Comparison of ENCODE assay signal across 31 mouse cellular contexts in the genomic region with DNA sequence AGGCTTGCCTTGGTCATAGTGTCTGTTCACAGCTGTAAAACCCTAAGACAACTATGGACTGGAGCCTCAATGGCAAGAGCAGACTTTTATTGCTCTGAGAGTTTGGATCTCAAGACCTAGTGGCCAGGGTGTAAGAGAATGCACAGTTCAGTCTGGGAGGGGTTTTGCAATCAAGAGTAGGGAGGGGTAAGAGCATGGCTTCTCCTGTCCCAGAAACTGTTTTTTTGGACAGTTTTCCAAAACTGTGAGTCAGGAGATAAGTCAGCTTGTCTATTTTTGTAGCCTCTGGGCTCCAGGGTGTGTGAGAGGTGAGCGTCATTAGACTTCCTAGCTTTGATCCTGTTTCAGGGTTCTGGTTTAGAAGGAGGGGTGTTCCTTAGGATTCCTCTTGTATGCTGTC. TPM values are rescaled to one million over a fixed set of nuclear protein-coding genes. Genes with fewer than 3 reads are reported as not detected.
DNase-seq lines count a peak whose midpoint lies in the region; ATAC-seq and TF ChIP-seq lines count a peak whose summit lies in the region.
"Had no signal": no experiment of that assay in that cellular context is flagged by ENCODE, and none has a peak within 500 bp of the region (broad histone marks: within the 10 kb centered on the region; RNA-seq: fewer than 3 reads in every experiment).

No protein-coding gene starts in this region.

- no peak overlapping the region for H3K27ac ChIP-seq in hindbrain, embryonic 14.5 days
- H3K27ac ChIP-seq: embryonic facial prominence, embryonic 12.5 days; forebrain, embryonic 12.5 days; kidney, embryonic 15.5 days; limb, embryonic 13.5 days; midbrain, embryonic 12.5 days; stomach, postnatal 0 days had no signal

- TF ChIP-seq CTCF in C2C12 (IDR thresholded peaks at IDR 0.05; ENCODE audit: control insufficient read depth, insufficient read depth, insufficient read length) = no peak

- H3K27me3 ChIP-seq in C2C12 (ENCODE audit: control insufficient read depth, insufficient read depth, insufficient read length) = no peaks in the 10 kb centered on the region
- H3K27me3 ChIP-seq in hindbrain, embryonic 14.5 days (ENCODE audit: control insufficient read depth, insufficient read depth, low read length) = no peaks in the 10 kb centered on the region
- H3K27me3 ChIP-seq: embryonic facial prominence, embryonic 12.5 days; forebrain, embryonic 12.5 days; kidney, embryonic 15.5 days; limb, embryonic 13.5 days; midbrain, embryonic 12.5 days had no signal

- H3ac ChIP-seq in C2C12 (ENCODE audit: control insufficient read depth, insufficient read length, low read depth) = no peak overlapping the region

- H3K79me3 ChIP-seq in C2C12 (ENCODE audit: low read depth) = peaks cover 21% of the 10 kb centered on the region

- peak; percentile 14 to 25 for DNase-seq in heart, adult 18-20 months
- DNase-seq in heart, postnatal 4 days = no peak
- DNase-seq in brain, adult 2 months (ENCODE audit: low read depth, low spot score) = peak; percentile 22
- peak; percentile 37 for DNase-seq in skeletal muscle tissue, adult 2 months (ENCODE audit: low read depth, low spot score)
- no peak for DNase-seq in hindbrain, embryonic 14.5 days (ENCODE audit: low spot score)
- DNase-seq in urinary bladder, postnatal 4 days (ENCODE audit: low spot score in 2 of 2) = no peak
- DNase-seq: adrenal gland, postnatal 10 days; cerebellum, adult 11-12 months; cerebellum, postnatal 14 days; heart, postnatal 10 days; kidney, adult 11 months; kidney, postnatal 36 days; layer of hippocampus, postnatal 36 days; lung, embryonic 14.5 days had no signal

- no peak for ATAC-seq in hindbrain, embryonic 14.5 days (ENCODE audit: low FRiP score)

- H3K36me3 ChIP-seq in C2C12 (ENCODE audit: control insufficient read depth, insufficient read depth) = no peaks in the 10 kb centered on the region
- no peaks in the 10 kb centered on the region for H3K36me3 ChIP-seq in hindbrain, embryonic 14.5 days (replicated peaks; ENCODE audit: control insufficient read depth, insufficient read depth)
- H3K36me3 ChIP-seq: embryonic facial prominence, embryonic 12.5 days; forebrain, embryonic 12.5 days; heart, embryonic 12.5 days; kidney, embryonic 15.5 days; limb, embryonic 13.5 days; midbrain, embryonic 12.5 days had no signal

- no peak overlapping the region for H3K4me2 ChIP-seq in hindbrain, embryonic 14.5 days (replicated peaks)
- H3K4me2 ChIP-seq: embryonic facial prominence, embryonic 12.5 days; forebrain, embryonic 12.5 days; heart, embryonic 12.5 days; kidney, embryonic 15.5 days; limb, embryonic 13.5 days; lung, embryonic 14.5 days; midbrain, embryonic 12.5 days had no signal

- peaks cover 26% of the 10 kb centered on the region for H3K79me2 ChIP-seq in C2C12 (ENCODE audit: control insufficient read depth, insufficient read depth)

- peaks cover 13% of the 10 kb centered on the region for H3K4me1 ChIP-seq in hindbrain, embryonic 14.5 days (replicated peaks; ENCODE audit: control insufficient read depth, insufficient read depth, low read length)
- H3K4me1 ChIP-seq: embryonic facial prominence, embryonic 12.5 days had no signal

- no peak overlapping the region for H3K4me3 ChIP-seq in C2C12 (ENCODE audit: insufficient read depth, poor library complexity, severe bottlenecking)
- no peak overlapping the region for H3K4me3 ChIP-seq in hindbrain, embryonic 14.5 days (replicated peaks; ENCODE audit: low read length)
- H3K4me3 ChIP-seq: embryonic facial prominence, embryonic 12.5 days; erythroblast, embryonic 14.5 days; forebrain, embryonic 12.5 days; heart, embryonic 12.5 days; kidney, embryonic 15.5 days; limb, embryonic 13.5 days; midbrain, embryonic 12.5 days had no signal

- no peak overlapping the region for H3K9ac ChIP-seq in hindbrain, embryonic 14.5 days
- H3K9ac ChIP-seq: embryonic facial prominence, embryonic 12.5 days; forebrain, embryonic 12.5 days; heart, embryonic 12.5 days; kidney, embryonic 15.5 days; limb, embryonic 13.5 days; lung, embryonic 14.5 days; midbrain, embryonic 12.5 days had no signal

- H3K9me3 ChIP-seq in hindbrain, embryonic 14.5 days (ENCODE audit: control insufficient read depth, low read length) = no peaks in the 10 kb centered on the region
- H3K9me3 ChIP-seq: embryonic facial prominence, embryonic 12.5 days; forebrain, embryonic 12.5 days; heart, embryonic 12.5 days; kidney, embryonic 15.5 days; limb, embryonic 13.5 days; midbrain, embryonic 12.5 days had no signal

- WGBS in hindbrain, embryonic 14.5 days = 86% methylated on average over 1 of the region's 1 CpGs

TF ChIP-seq in C2C12, 6 proteins besides CTCF, POLR2A, EP300 and RAD21:
- no peak for TF ChIP-seq USF1 (IDR thresholded peaks at IDR 0.05; ENCODE audit: low read depth)
- peak; percentile 52 for TF ChIP-seq CEBPB (IDR thresholded peaks at IDR 0.05; ENCODE audit: low read depth)

RNA-seq across cellular contexts. Expression of a gene that starts 2.5 kb away (rescaled TPM):
- 10 to 100 TPM; 23.7 to 31.8 TPM for total RNA-seq in heart, adult 18-20 months (2021)
- total RNA-seq in heart, postnatal 4 days (2021) = 10 to 100 TPM; 33.8 to 38.4 TPM
- 19.3 TPM for polyA plus RNA-seq in C2C12 (2012; fragmentation: generic; extraction: Trizol)
- polyA plus RNA-seq in hindbrain, embryonic 14.5 days (2014; fragmentation: Nextera tagmentation; extraction: Ambion mirVana) = 17.2 and 19.1 TPM in 2 replicates

RNA-seq across cellular contexts. Expression of a gene that starts 3.4 kb away (rescaled TPM):
- not detected for total RNA-seq in heart, adult 18-20 months (2021)
- total RNA-seq in heart, postnatal 4 days (2021) = not detected
- not detected for polyA plus RNA-seq in C2C12 (2012; fragmentation: generic; extraction: Trizol)
- polyA plus RNA-seq in hindbrain, embryonic 14.5 days (2014; fragmentation: Nextera tagmentation; extraction: Ambion mirVana) = not detected in 2 replicates
- total RNA-seq: adrenal gland, postnatal 10 days; gastrocnemius, adult 8-10 months; heart, postnatal 10 days; layer of hippocampus, adult 8-10 months; layer of hippocampus, postnatal 36 days; left cerebral cortex, postnatal 25 days; megakaryocyte, adult 5-6 weeks; neutrophil, adult 5-6 weeks had no signal
- polyA plus RNA-seq: embryonic facial prominence, embryonic 12.5 days; erythroblast, embryonic 14.5 days; forebrain, embryonic 12.5 days; gonadal fat pad, adult 2 months; heart, embryonic 12.5 days; hindbrain, embryonic 11.5 days; kidney, embryonic 15.5 days; limb, embryonic 13.5 days; lung, embryonic 14.5 days; midbrain, embryonic 12.5 days; stomach, postnatal 0 days; thymus, postnatal 0 days had no signal

RNA-seq across cellular contexts. Expression of a gene that starts 15.7 kb away (rescaled TPM):
- total RNA-seq in heart, adult 18-20 months (2021) = 1 to 10 TPM; 1.7 to 2.5 TPM
- total RNA-seq in heart, postnatal 4 days (2021) = 1 to 10 TPM; 2.6 to 2.8 TPM
- 4.4 TPM for polyA plus RNA-seq in C2C12 (2012; fragmentation: generic; extraction: Trizol)
- polyA plus RNA-seq in hindbrain, embryonic 14.5 days (2014; fragmentation: Nextera tagmentation; extraction: Ambion mirVana) = 17.9 and 18.3 TPM in 2 replicates

Comparison
In these comparisons a context has a peak if more than half of its experiments do, and no peak if none do; other contexts are left out.
1. DNase-seq: peak in heart, adult 18-20 months (2 of 2), brain, adult 2 months (single experiment) and skeletal muscle tissue, adult 2 months (single experiment); none in heart, postnatal 4 days (single experiment), hindbrain, embryonic 14.5 days (single experiment) and urinary bladder, postnatal 4 days (0 of 2).